Comparison of ENCODE assay signal across 11 mouse cellular contexts in the genomic region with DNA sequence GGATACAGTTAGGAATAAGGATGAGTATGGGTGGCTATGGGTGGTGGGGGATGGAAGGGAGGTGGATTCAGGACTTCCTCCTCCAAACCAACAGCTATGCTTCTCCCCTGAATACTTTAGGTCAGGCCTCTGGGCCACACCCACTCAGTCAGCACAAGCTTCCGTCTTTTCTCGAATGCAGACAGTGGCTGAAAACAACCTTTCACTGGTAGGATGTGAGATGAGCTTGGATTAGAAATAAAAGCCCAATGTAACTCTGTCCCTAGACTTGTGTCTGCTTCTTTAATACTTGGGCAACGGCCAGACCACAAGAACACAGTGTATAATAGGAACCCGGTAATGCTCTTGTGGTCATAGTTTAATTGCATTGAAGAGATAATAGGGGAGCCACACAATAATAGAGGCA. TPM values are rescaled to one million over a fixed set of nuclear protein-coding genes. Genes with fewer than 3 reads are reported as not detected.
DNase-seq lines count a peak whose midpoint lies in the region; ATAC-seq and TF ChIP-seq lines count a peak whose summit lies in the region.
"Had no signal": no experiment of that assay in that cellular context is flagged by ENCODE, and none has a peak within 500 bp of the region (broad histone marks: within the 10 kb centered on the region; RNA-seq: fewer than 3 reads in every experiment).

No protein-coding gene starts in this region.

- H3K36me3 ChIP-seq in liver, embryonic 11.5 days (ENCODE audit: control insufficient read depth, insufficient read depth, low read length): no peaks in the 10 kb centered on the region
- H3K36me3 ChIP-seq in hindbrain, embryonic 11.5 days (ENCODE audit: control insufficient read depth, insufficient read depth, low read length): no peaks in the 10 kb centered on the region
- H3K36me3 ChIP-seq in hindbrain, embryonic 14.5 days (replicated peaks; ENCODE audit: control insufficient read depth, insufficient read depth): no peaks in the 10 kb centered on the region
- H3K36me3 ChIP-seq: liver, embryonic 15.5 days had no signal

- DNase-seq in lung, adult 18-20 months: peak; percentile 13 to 31
- no peak for DNase-seq in lung, adult 2 months
- peak; percentile 51 for DNase-seq in MN1 (ENCODE audit: low spot score)
- DNase-seq in liver, embryonic 11.5 days (ENCODE audit: low spot score): no peak
- DNase-seq in right cerebral cortex, adult 2 months (ENCODE audit: low spot score in 2 of 2): no peak
- DNase-seq in hindbrain, embryonic 11.5 days (ENCODE audit: low spot score): no peak
- DNase-seq in hindbrain, embryonic 14.5 days (ENCODE audit: low spot score): no peak
- DNase-seq: cerebellum, adult 11-12 months had no signal

- H3K4me1 ChIP-seq in lung, adult 2 months (ENCODE audit: control insufficient read depth, insufficient read depth, low read length): no peaks in the 10 kb centered on the region
- H3K4me1 ChIP-seq in liver, embryonic 11.5 days (replicated peaks; ENCODE audit: control insufficient read depth, insufficient read depth, low read length): no peaks in the 10 kb centered on the region; the same call in 1 of the 2 replicates
- H3K4me1 ChIP-seq in hindbrain, embryonic 11.5 days (replicated peaks; ENCODE audit: control insufficient read depth, insufficient read depth, low read length): no peaks in the 10 kb centered on the region
- no peaks in the 10 kb centered on the region for H3K4me1 ChIP-seq in hindbrain, embryonic 14.5 days (replicated peaks; ENCODE audit: control insufficient read depth, insufficient read depth, low read length)
- H3K4me1 ChIP-seq: liver, embryonic 15.5 days had no signal

- 40% methylated on average over 4 of the region's 4 CpGs for WGBS in lung, adult 2 months
- WGBS in liver, embryonic 11.5 days: 40% methylated on average over 4 of the region's 4 CpGs
- WGBS in hindbrain, embryonic 11.5 days: 71% methylated on average over 4 of the region's 4 CpGs
- 51% methylated on average over 4 of the region's 4 CpGs for WGBS in hindbrain, embryonic 14.5 days

- no peak overlapping the region; the same call in 1 of the 2 replicates for H3K9ac ChIP-seq in liver, embryonic 11.5 days (ENCODE audit: low read depth, low read length)
- no peak overlapping the region for H3K9ac ChIP-seq in hindbrain, embryonic 11.5 days (ENCODE audit: low read depth, low read length)
- no peak overlapping the region for H3K9ac ChIP-seq in hindbrain, embryonic 14.5 days
- H3K9ac ChIP-seq: liver, embryonic 15.5 days had no signal

- no peak overlapping the region for H3K4me3 ChIP-seq in lung, adult 2 months (replicated peaks; ENCODE audit: extremely low read depth, low read depth, low read length)
- no peak overlapping the region for H3K4me3 ChIP-seq in liver, embryonic 11.5 days (ENCODE audit: low read depth, low read length)
- no peak overlapping the region for H3K4me3 ChIP-seq in hindbrain, embryonic 11.5 days (ENCODE audit: low read depth, low read length)
- H3K4me3 ChIP-seq in hindbrain, embryonic 14.5 days (replicated peaks; ENCODE audit: low read length): no peak overlapping the region
- H3K4me3 ChIP-seq: liver, embryonic 15.5 days had no signal

- no peaks in the 10 kb centered on the region for H3K9me3 ChIP-seq in liver, embryonic 11.5 days (ENCODE audit: control insufficient read depth, low read length)
- no peaks in the 10 kb centered on the region for H3K9me3 ChIP-seq in hindbrain, embryonic 11.5 days (ENCODE audit: control insufficient read depth, low read length)
- no peaks in the 10 kb centered on the region for H3K9me3 ChIP-seq in hindbrain, embryonic 14.5 days (ENCODE audit: control insufficient read depth, low read length)
- H3K9me3 ChIP-seq: liver, embryonic 15.5 days had no signal

- no peak for TF ChIP-seq POLR2A in lung, adult 2 months (IDR thresholded peaks at IDR 0.05; ENCODE audit: borderline replicate concordance, extremely low read depth, low read depth, low read length)

- TF ChIP-seq CTCF in lung, adult 2 months (IDR thresholded peaks at IDR 0.05; ENCODE audit: insufficient read depth, low read length): no peak

- H3K27me3 ChIP-seq in liver, embryonic 11.5 days (replicated peaks; ENCODE audit: control insufficient read depth, insufficient read depth, low read length): no peaks in the 10 kb centered on the region
- no peaks in the 10 kb centered on the region for H3K27me3 ChIP-seq in hindbrain, embryonic 11.5 days (ENCODE audit: control insufficient read depth, insufficient read depth, low read length)
- H3K27me3 ChIP-seq in hindbrain, embryonic 14.5 days (ENCODE audit: control insufficient read depth, insufficient read depth, low read length): no peaks in the 10 kb centered on the region
- H3K27me3 ChIP-seq: liver, embryonic 15.5 days had no signal

- H3K4me2 ChIP-seq in liver, embryonic 11.5 days: peak overlapping the region; percentile 9; the same call in 1 of the 2 replicates
- no peak overlapping the region for H3K4me2 ChIP-seq in hindbrain, embryonic 11.5 days (replicated peaks; ENCODE audit: low read depth, low read length)
- no peak overlapping the region for H3K4me2 ChIP-seq in hindbrain, embryonic 14.5 days (replicated peaks)
- H3K4me2 ChIP-seq: liver, embryonic 15.5 days had no signal

- ATAC-seq in liver, embryonic 11.5 days (replicated peaks; ENCODE audit: low FRiP score): no peak
- ATAC-seq in neutrophil, adult 5-6 weeks (ENCODE audit: extremely low read depth, insufficient number of reproducible peaks, low FRiP score, poor library complexity, severe bottlenecking): peak; percentile 72
- no peak for ATAC-seq in hindbrain, embryonic 11.5 days (ENCODE audit: low FRiP score)
- no peak for ATAC-seq in hindbrain, embryonic 14.5 days (ENCODE audit: low FRiP score)
- ATAC-seq: intestine, postnatal 0 days had no signal

- H3K27ac ChIP-seq in liver, embryonic 11.5 days (ENCODE audit: low read depth, low read length): no peak overlapping the region
- H3K27ac ChIP-seq in hindbrain, embryonic 11.5 days (ENCODE audit: low read depth, low read length): no peak overlapping the region
- H3K27ac ChIP-seq in hindbrain, embryonic 14.5 days: no peak overlapping the region
- H3K27ac ChIP-seq: liver, embryonic 15.5 days had no signal

RNA-seq across cellular contexts. Expression of a gene that starts 10.6 kb away (rescaled TPM):
- polyA plus RNA-seq in lung, adult 2 months (2012; rRNA removed): 15.4 and 18.6 TPM in 2 replicates
- polyA plus RNA-seq in liver, embryonic 11.5 days (2014; fragmentation: Nextera tagmentation; extraction: Ambion mirVana): 5.4 and 5.5 TPM in 2 replicates
- total RNA-seq in neutrophil, adult 5-6 weeks (2017): 59.5 and 85.9 TPM in 2 replicates
- 7.5 and 8.8 TPM in 2 replicates for polyA plus RNA-seq in hindbrain, embryonic 11.5 days (2014; fragmentation: Nextera tagmentation; extraction: Ambion mirVana)
- 62.2 and 69.6 TPM in 2 replicates for polyA plus RNA-seq in hindbrain, embryonic 14.5 days (2014; fragmentation: Nextera tagmentation; extraction: Ambion mirVana)

RNA-seq across cellular contexts. Expression of a gene that starts 11.0 kb away (rescaled TPM):
- polyA plus RNA-seq in lung, adult 2 months (2012; rRNA removed): 8.9 and 9.3 TPM in 2 replicates
- polyA plus RNA-seq in liver, embryonic 11.5 days (2014; fragmentation: Nextera tagmentation; extraction: Ambion mirVana): 0.96 and 1.0 TPM in 2 replicates
- 0.58 TPM in 1 of 2 replicates, not detected in the other for total RNA-seq in neutrophil, adult 5-6 weeks (2017)
- 4.3 and 4.7 TPM in 2 replicates for polyA plus RNA-seq in hindbrain, embryonic 11.5 days (2014; fragmentation: Nextera tagmentation; extraction: Ambion mirVana)
- 2.4 and 2.8 TPM in 2 replicates for polyA plus RNA-seq in hindbrain, embryonic 14.5 days (2014; fragmentation: Nextera tagmentation; extraction: Ambion mirVana)

Comparison
In these comparisons a context has a peak if more than half of its experiments do, and no peak if none do; other contexts are left out.
1. DNase-seq: peak in lung, adult 18-20 months (2 of 2) and MN1 (single experiment); none in lung, adult 2 months (single experiment), liver, embryonic 11.5 days (single experiment), right cerebral cortex, adult 2 months (0 of 2), hindbrain, embryonic 11.5 days (single experiment) and hindbrain, embryonic 14.5 days (single experiment).